Comparison of ENCODE assay signal across 7 mouse cellular contexts in the genomic region with DNA sequence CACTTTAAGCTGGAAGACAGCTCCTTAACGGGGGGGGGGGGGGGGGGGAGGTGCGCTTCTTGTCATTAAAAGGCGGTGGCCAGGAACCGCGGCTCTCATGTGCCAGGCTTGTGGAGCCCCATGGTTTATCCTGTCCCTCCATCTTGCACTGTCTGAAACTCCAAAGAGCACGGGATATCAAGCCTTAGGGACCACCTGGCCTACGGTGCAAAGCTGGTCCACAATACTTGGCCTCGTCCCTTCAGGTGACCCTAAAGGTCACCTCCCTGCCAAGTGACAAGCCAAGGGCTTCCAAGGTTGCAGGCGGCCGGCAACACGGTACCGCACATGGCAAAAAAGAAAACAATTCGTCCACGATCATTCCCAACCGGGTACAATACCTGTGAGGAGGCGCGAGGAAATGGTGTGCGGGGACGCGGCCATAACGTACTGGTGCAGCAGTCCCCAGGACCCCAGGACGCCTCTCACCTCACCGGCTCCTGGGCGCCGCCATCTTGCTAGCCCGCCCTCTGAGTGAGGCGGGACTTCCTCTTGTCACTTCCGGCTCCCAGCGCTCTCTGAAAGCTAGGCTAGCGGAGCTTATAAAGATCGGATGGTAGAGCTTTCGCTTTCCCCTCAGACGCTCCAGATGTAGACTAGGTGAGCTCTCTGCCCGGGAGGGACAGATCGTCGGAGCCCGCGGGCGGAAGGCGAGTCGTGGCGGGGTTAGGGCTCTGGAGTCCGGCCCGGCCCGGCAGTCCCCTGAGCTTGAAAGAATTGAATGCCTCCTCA. TPM values are rescaled to one million over a fixed set of nuclear protein-coding genes. Genes with fewer than 3 reads are reported as not detected.
A peak's percentile ranks its signal among the peaks of the same experiment; 100 is the strongest.
DNase-seq lines count a peak whose midpoint lies in the region; ATAC-seq lines count a peak whose summit lies in the region.

A gene (minus strand): TSS at position 513 of the 771 bp plus-strand sequence.

- H3K9ac ChIP-seq in embryonic facial prominence, embryonic 11.5 days (replicated peaks; ENCODE audit: low read length), result peak within 1 kb of the TSS; percentile 88
- peak within 1 kb of the TSS; percentile 82 for H3K9ac ChIP-seq in limb, embryonic 11.5 days (ENCODE audit: low read length)
- peak within 1 kb of the TSS; percentile 72 for H3K9ac ChIP-seq in midbrain, embryonic 14.5 days (replicated peaks; ENCODE audit: low read length)

- H3K4me1 ChIP-seq in embryonic facial prominence, embryonic 11.5 days (ENCODE audit: control insufficient read depth, insufficient read depth, low read length), result no peaks in the 10 kb centered on the region
- peaks cover 7% of the 10 kb centered on the region; the same call in 1 of the 2 replicates for H3K4me1 ChIP-seq in limb, embryonic 11.5 days (ENCODE audit: control insufficient read depth, insufficient read depth, low read length)
- peaks cover 8% of the 10 kb centered on the region; the same call in 1 of the 2 replicates for H3K4me1 ChIP-seq in midbrain, embryonic 14.5 days (ENCODE audit: control insufficient read depth, insufficient read depth, low read length)

- H3K4me3 ChIP-seq in embryonic facial prominence, embryonic 11.5 days (ENCODE audit: low read depth, low read length), result peak within 1 kb of the TSS; percentile 84
- peak within 1 kb of the TSS; percentile 83 for H3K4me3 ChIP-seq in limb, embryonic 11.5 days (ENCODE audit: low read depth, low read length)
- peak within 1 kb of the TSS; percentile 70 for H3K4me3 ChIP-seq in midbrain, embryonic 14.5 days (replicated peaks; ENCODE audit: low read depth, low read length)

- no peaks in the 10 kb centered on the region for H3K27me3 ChIP-seq in embryonic facial prominence, embryonic 11.5 days (ENCODE audit: control insufficient read depth, insufficient read depth, low read length)
- H3K27me3 ChIP-seq in limb, embryonic 11.5 days (ENCODE audit: control insufficient read depth, insufficient read depth, low read length), result no peaks in the 10 kb centered on the region
- no peaks in the 10 kb centered on the region for H3K27me3 ChIP-seq in midbrain, embryonic 14.5 days (ENCODE audit: control insufficient read depth, insufficient read depth, low read length)

- H3K9me3 ChIP-seq in embryonic facial prominence, embryonic 11.5 days (replicated peaks; ENCODE audit: control insufficient read depth, low read length), result no peaks in the 10 kb centered on the region
- H3K9me3 ChIP-seq in limb, embryonic 11.5 days (ENCODE audit: control insufficient read depth, low read length), result no peaks in the 10 kb centered on the region
- no peaks in the 10 kb centered on the region for H3K9me3 ChIP-seq in midbrain, embryonic 14.5 days (ENCODE audit: control insufficient read depth, low read length)

- no peaks in the 10 kb centered on the region for H3K36me3 ChIP-seq in embryonic facial prominence, embryonic 11.5 days (replicated peaks; ENCODE audit: control insufficient read depth, insufficient read depth, low read depth, low read length)
- H3K36me3 ChIP-seq in limb, embryonic 11.5 days (ENCODE audit: control insufficient read depth, insufficient read depth, low read length), result no peaks in the 10 kb centered on the region
- peaks cover 3% of the 10 kb centered on the region; the same call in 1 of the 2 replicates for H3K36me3 ChIP-seq in midbrain, embryonic 14.5 days (ENCODE audit: control insufficient read depth, insufficient read depth, low read length)

- H3K4me2 ChIP-seq in embryonic facial prominence, embryonic 11.5 days (ENCODE audit: low read depth, low read length), result peak within 1 kb of the TSS; percentile 59
- peak within 1 kb of the TSS; percentile 74 for H3K4me2 ChIP-seq in limb, embryonic 11.5 days (ENCODE audit: low read depth, severe bottlenecking)
- peak within 1 kb of the TSS; percentile 66 for H3K4me2 ChIP-seq in midbrain, embryonic 14.5 days (ENCODE audit: low read length)

- under 1% methylated on average over 45 of the region's 45 CpGs for WGBS in embryonic facial prominence, embryonic 11.5 days
- under 1% methylated on average over 45 of the region's 45 CpGs for whole genome bisulfite sequencing in limb, embryonic 11.5 days
- WGBS in midbrain, embryonic 14.5 days, result under 1% methylated on average over 45 of the region's 45 CpGs

- peak within 1 kb of the TSS; percentile 73 for H3K27ac ChIP-seq in embryonic facial prominence, embryonic 11.5 days (replicated peaks; ENCODE audit: low read depth, low read length)
- H3K27ac ChIP-seq in limb, embryonic 11.5 days (replicated peaks; ENCODE audit: low read depth, low read length), result peak within 1 kb of the TSS; percentile 77
- H3K27ac ChIP-seq in midbrain, embryonic 14.5 days (replicated peaks; ENCODE audit: low read depth, low read length), result peak within 1 kb of the TSS; percentile 87

- peak; percentile 87 for ATAC-seq in embryonic facial prominence, embryonic 11.5 days (replicated peaks; ENCODE audit: insufficient number of reproducible peaks, low FRiP score, low TSS enrichment, low read depth)
- peak; percentile 78; the same call in 1 of the 2 replicates for ATAC-seq in limb, embryonic 11.5 days (ENCODE audit: insufficient number of reproducible peaks, low FRiP score, low TSS enrichment, low read depth)
- ATAC-seq in midbrain, embryonic 14.5 days (ENCODE audit: low FRiP score, low TSS enrichment), result peak; percentile 86

- DNase-seq in adrenal gland, postnatal 14 days, result peak; percentile 93
- DNase-seq in embryonic facial prominence, embryonic 11.5 days (ENCODE audit: low spot score), result peak; percentile 94
- peak; percentile 99 for DNase-seq in heart, adult 11 months
- peak; percentile 92 for DNase-seq in kidney, adult 18-20 months
- peak; percentile 90 for DNase-seq in limb, embryonic 11.5 days (ENCODE audit: low spot score)
- DNase-seq in midbrain, embryonic 14.5 days, result peak; percentile 94
- DNase-seq in spleen, adult 18-20 months, result peak; percentile 75 to 86

RNA-seq across cellular contexts. Expression of the gene that starts here (rescaled TPM):
- total RNA-seq in adrenal gland, postnatal 14 days (2021), result 33.2 and 41.6 TPM in 2 replicates
- polyA plus RNA-seq in embryonic facial prominence, embryonic 11.5 days (2014; fragmentation: Nextera tagmentation; extraction: Ambion mirVana), result 28.8 and 30.1 TPM in 2 replicates
- polyA plus RNA-seq in limb, embryonic 11.5 days (2014; fragmentation: Nextera tagmentation; extraction: Ambion mirVana), result 26.7 and 30.7 TPM in 2 replicates
- polyA plus RNA-seq in midbrain, embryonic 14.5 days (2014; fragmentation: Nextera tagmentation; extraction: Ambion mirVana), result 24.3 and 26.8 TPM in 2 replicates

Comparison
In these comparisons a context has a peak if more than half of its experiments do, and no peak if none do; other contexts are left out.
1. Peak in every context shown above with its lines: DNase-seq, ATAC-seq, H3K4me3 ChIP-seq and H3K27ac ChIP-seq.